Comparison of ENCODE assay signal across 10 mouse cellular contexts in genomic region chr2:31346096-31346495, GRCm38 (mm10). TPM values are rescaled to one million over a fixed set of nuclear protein-coding genes. Genes with fewer than 3 reads are reported as not detected.
A peak's percentile ranks its signal among the peaks of the same experiment; 100 is the strongest.
DNase-seq lines count a peak whose midpoint lies in the region; ATAC-seq and TF ChIP-seq lines count a peak whose summit lies in the region.
"Had no signal": no experiment of that assay in that cellular context is flagged by ENCODE, and none has a peak within 500 bp of the region (broad histone marks: within the 10 kb centered on the region; RNA-seq: fewer than 3 reads in every experiment).

No protein-coding gene starts in this region.

- intact Hi-C loops in left cerebral cortex, adult 2 months (cut with DNase I): no loop called here

- TF ChIP-seq CTCF in left cerebral cortex, adult 2 months (IDR thresholded peaks at IDR 0.05): no peak

- WGBS in forebrain, embryonic 11.5 days: 34% methylated on average over 12 of the region's 12 CpGs
- WGBS in forebrain, embryonic 15.5 days: 41% methylated on average over 12 of the region's 12 CpGs
- WGBS in limb, embryonic 14.5 days: 32% methylated on average over 12 of the region's 12 CpGs

- peak; percentile 76 for DNase-seq in forebrain, embryonic 11.5 days (ENCODE audit: low spot score)
- DNase-seq in urinary bladder, postnatal 25 days (ENCODE audit: low spot score): peak; percentile 30
- DNase-seq in urinary bladder, postnatal 10 days (ENCODE audit: low spot score): no peak
- peak; percentile 88 for DNase-seq in limb, embryonic 14.5 days (ENCODE audit: low spot score)
- peak; percentile 15 for DNase-seq in thymus, postnatal 0 days (ENCODE audit: low spot score)
- DNase-seq in right cerebral cortex, adult 2 months (ENCODE audit: low spot score in 2 of 2): no peak
- no peak for DNase-seq in left cerebral cortex, adult 2 months (ENCODE audit: extremely low spot score in 1 of 2, low spot score in 2 of 2)

- no peaks in the 10 kb centered on the region for H3K9me3 ChIP-seq in forebrain, embryonic 11.5 days (ENCODE audit: control insufficient read depth, low read length)
- H3K9me3 ChIP-seq in forebrain, embryonic 15.5 days: no peaks in the 10 kb centered on the region
- H3K9me3 ChIP-seq in limb, embryonic 14.5 days (ENCODE audit: control insufficient read depth, low read length): no peaks in the 10 kb centered on the region

- no peaks in the 10 kb centered on the region for H3K27me3 ChIP-seq in forebrain, embryonic 11.5 days (ENCODE audit: control insufficient read depth, insufficient read depth, low read length)
- H3K27me3 ChIP-seq in forebrain, embryonic 15.5 days: no peaks in the 10 kb centered on the region
- no peaks in the 10 kb centered on the region for H3K27me3 ChIP-seq in limb, embryonic 14.5 days (ENCODE audit: control insufficient read depth, insufficient read depth, low read length)

- no peak overlapping the region for H3K4me2 ChIP-seq in forebrain, embryonic 11.5 days (ENCODE audit: low read depth, low read length, severe bottlenecking)
- H3K4me2 ChIP-seq in forebrain, embryonic 15.5 days (replicated peaks): no peak overlapping the region
- H3K4me2 ChIP-seq in limb, embryonic 14.5 days (replicated peaks; ENCODE audit: low read depth, low read length, severe bottlenecking): no peak overlapping the region
- H3K4me2 ChIP-seq: heart, embryonic 13.5 days had no signal

- no peak overlapping the region for H3K27ac ChIP-seq in forebrain, embryonic 11.5 days (ENCODE audit: low read depth, low read length)
- H3K27ac ChIP-seq in forebrain, embryonic 15.5 days (replicated peaks): no peak overlapping the region
- H3K27ac ChIP-seq in limb, embryonic 14.5 days (replicated peaks; ENCODE audit: low read depth, low read length): no peak overlapping the region
- H3K27ac ChIP-seq in left cerebral cortex, adult 2 months: no peak overlapping the region
- H3K27ac ChIP-seq: heart, embryonic 13.5 days had no signal

- no peak for TF ChIP-seq POLR2A in limb, embryonic 14.5 days (IDR thresholded peaks at IDR 0.05; ENCODE audit: borderline replicate concordance, extremely low read depth, insufficient read depth, insufficient read length)

- no peak overlapping the region for H3K4me3 ChIP-seq in forebrain, embryonic 11.5 days (ENCODE audit: low read depth, low read length)
- no peak overlapping the region for H3K4me3 ChIP-seq in forebrain, embryonic 15.5 days
- H3K4me3 ChIP-seq in limb, embryonic 14.5 days (replicated peaks; ENCODE audit: low read length): no peak overlapping the region
- no peak overlapping the region for H3K4me3 ChIP-seq in left cerebral cortex, adult 2 months
- H3K4me3 ChIP-seq: heart, embryonic 13.5 days had no signal

- no peak for ATAC-seq in forebrain, embryonic 11.5 days (replicated peaks; ENCODE audit: low FRiP score)
- no peak for ATAC-seq in forebrain, embryonic 15.5 days (replicated peaks)
- peak; percentile 50; the same call in 1 of the 2 replicates for ATAC-seq in limb, embryonic 14.5 days (ENCODE audit: low FRiP score, low read depth)

- no peaks in the 10 kb centered on the region for H3K4me1 ChIP-seq in forebrain, embryonic 11.5 days (replicated peaks; ENCODE audit: control insufficient read depth, insufficient read depth, low read length)
- peaks cover 17% of the 10 kb centered on the region for H3K4me1 ChIP-seq in forebrain, embryonic 15.5 days
- no peaks in the 10 kb centered on the region for H3K4me1 ChIP-seq in limb, embryonic 14.5 days (ENCODE audit: control insufficient read depth, insufficient read depth, low read length)

- H3K9ac ChIP-seq in forebrain, embryonic 11.5 days (ENCODE audit: low read length): no peak overlapping the region
- H3K9ac ChIP-seq in forebrain, embryonic 15.5 days (replicated peaks): no peak overlapping the region
- no peak overlapping the region for H3K9ac ChIP-seq in limb, embryonic 14.5 days (ENCODE audit: low read depth, low read length, severe bottlenecking)
- H3K9ac ChIP-seq: heart, embryonic 13.5 days had no signal

- H3K36me3 ChIP-seq in forebrain, embryonic 11.5 days (ENCODE audit: control insufficient read depth, insufficient read depth, low read length): no peaks in the 10 kb centered on the region
- no peaks in the 10 kb centered on the region for H3K36me3 ChIP-seq in forebrain, embryonic 15.5 days
- H3K36me3 ChIP-seq in limb, embryonic 14.5 days (ENCODE audit: control insufficient read depth, insufficient read depth, low read length): no peaks in the 10 kb centered on the region
- H3K36me3 ChIP-seq: heart, embryonic 13.5 days had no signal

RNA-seq across cellular contexts. Expression of gene Hmcn2, which starts 31.9 kb away (rescaled TPM):
- polyA plus RNA-seq in forebrain, embryonic 11.5 days (2014; fragmentation: Nextera tagmentation; extraction: Ambion mirVana): 0.09 TPM in 1 of 2 replicates, not detected in the other
- 0.19 and 0.22 TPM in 2 replicates for polyA plus RNA-seq in forebrain, embryonic 15.5 days (2015; fragmentation: Nextera tagmentation; extraction: Ambion mirVana)
- polyA plus RNA-seq in limb, embryonic 14.5 days (2012; rRNA removed): 0.56 and 0.70 TPM in 2 replicates
- polyA plus RNA-seq in limb, embryonic 14.5 days (2014; fragmentation: Nextera tagmentation; extraction: Ambion mirVana): 0.12 and 0.23 TPM in 2 replicates
- 0.26 and 0.31 TPM in 2 replicates for polyA plus RNA-seq in thymus, postnatal 0 days (2015; fragmentation: Nextera tagmentation; extraction: Ambion mirVana)
- total RNA-seq in left cerebral cortex, adult 2 months (2021): under 1 TPM; 0.51 to 0.52 TPM
- total RNA-seq: neutrophil, adult 5-6 weeks had no signal

Comparison
In these comparisons a context has a peak if more than half of its experiments do, and no peak if none do; other contexts are left out.
1. DNase-seq: peak in forebrain, embryonic 11.5 days (single experiment), urinary bladder, postnatal 25 days (single experiment), limb, embryonic 14.5 days (single experiment) and thymus, postnatal 0 days (single experiment); none in urinary bladder, postnatal 10 days (single experiment), right cerebral cortex, adult 2 months (0 of 2) and left cerebral cortex, adult 2 months (0 of 2).